In the genomic region with DNA sequence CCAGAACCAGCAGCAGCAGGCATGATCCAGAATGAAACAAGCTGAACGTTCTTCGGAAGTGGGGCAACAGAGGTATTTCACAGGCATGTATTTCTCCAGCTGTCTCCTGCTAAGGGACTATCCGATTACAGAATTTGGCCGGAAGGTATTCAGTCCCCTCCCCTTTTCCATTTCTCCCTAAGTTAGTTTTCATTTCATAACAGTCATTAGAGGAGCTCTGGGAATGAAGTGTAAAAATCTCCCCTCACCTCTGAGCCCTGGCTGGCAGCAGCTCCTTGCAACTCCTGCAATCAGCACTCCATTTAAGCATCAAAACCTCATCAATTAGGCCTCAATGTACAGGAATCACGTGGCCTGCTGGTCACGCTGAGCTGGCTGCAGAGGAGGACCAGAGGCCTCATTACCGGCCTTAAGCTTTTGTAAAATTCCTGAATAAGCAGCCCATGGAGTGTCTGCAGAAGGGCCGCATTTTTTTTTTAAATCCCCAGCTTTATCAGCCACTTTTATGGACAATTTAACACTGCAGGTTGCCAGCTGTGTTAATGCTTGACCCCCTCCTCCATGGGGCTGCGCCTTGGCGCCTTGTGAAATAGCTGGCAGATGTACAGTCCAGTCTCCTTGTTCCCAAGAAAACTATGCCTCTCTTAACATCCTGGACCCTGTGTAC, we compare ENCODE assay signal across 9 mouse cellular contexts.
DNase-seq lines count a peak whose midpoint lies in the region; ATAC-seq lines count a peak whose summit lies in the region.
"Had no signal": no experiment of that assay in that cellular context is flagged by ENCODE, and none has a peak within 500 bp of the region (broad histone marks: within the 10 kb centered on the region; RNA-seq: fewer than 3 reads in every experiment).

No protein-coding gene starts in this region.

- no peak overlapping the region for H3K4me3 ChIP-seq in lung, embryonic 16.5 days (ENCODE audit: low read length)
- H3K4me3 ChIP-seq in forebrain, embryonic 13.5 days = no peak overlapping the region

- no peaks in the 10 kb centered on the region for H3K36me3 ChIP-seq in lung, embryonic 16.5 days (ENCODE audit: control insufficient read depth, insufficient read depth, low read length)
- H3K36me3 ChIP-seq in forebrain, embryonic 13.5 days (ENCODE audit: poor library complexity, severe bottlenecking) = no peaks in the 10 kb centered on the region

- H3K27ac ChIP-seq in lung, embryonic 16.5 days (ENCODE audit: low read length) = no peak overlapping the region
- H3K27ac ChIP-seq in forebrain, embryonic 13.5 days = no peak overlapping the region

- H3K9me3 ChIP-seq in lung, embryonic 16.5 days (ENCODE audit: control insufficient read depth, low read length) = no peaks in the 10 kb centered on the region
- no peaks in the 10 kb centered on the region for H3K9me3 ChIP-seq in forebrain, embryonic 13.5 days (replicated peaks)

- DNase-seq in lung, adult 18-20 months = no peak
- DNase-seq in kidney, postnatal 4 days = peak; percentile 16 to 49
- peak; percentile 80 for DNase-seq in retina, embryonic 14.5 days (ENCODE audit: low spot score)
- no peak for DNase-seq in left cerebral cortex, adult 8-10 months (ENCODE audit: low spot score in 2 of 2)
- DNase-seq in layer of hippocampus, postnatal 25 days (ENCODE audit: extremely low spot score in 1 of 2, low spot score in 1 of 2) = no peak
- DNase-seq: thymus, adult 2 months had no signal

- H3K9ac ChIP-seq in lung, embryonic 16.5 days (ENCODE audit: low read length) = no peak overlapping the region
- H3K9ac ChIP-seq in forebrain, embryonic 13.5 days = no peak overlapping the region

- H3K27me3 ChIP-seq in lung, embryonic 16.5 days (ENCODE audit: control insufficient read depth, insufficient read depth, low read depth, low read length) = no peaks in the 10 kb centered on the region; the same call in 1 of the 2 replicates
- H3K27me3 ChIP-seq in forebrain, embryonic 13.5 days = no peaks in the 10 kb centered on the region

- 21% methylated on average over 10 of the region's 10 CpGs for WGBS in lung, embryonic 16.5 days
- WGBS in forebrain, embryonic 13.5 days = 11% methylated on average over 10 of the region's 10 CpGs

- 0 out of 2 replicates have a peak overlapping the region, but pooled peaks have one; percentile 13 for H3K4me2 ChIP-seq in lung, embryonic 16.5 days (ENCODE audit: low read depth, low read length)
- H3K4me2 ChIP-seq in forebrain, embryonic 13.5 days = 0 out of 2 replicates have a peak overlapping the region, but pooled peaks have one; percentile 2

- ATAC-seq in lung, embryonic 16.5 days (ENCODE audit: low read depth) = peak; percentile 88
- peak; percentile 85 for ATAC-seq in forebrain, embryonic 13.5 days
- no peak for ATAC-seq in erythroid progenitor cell, adult 5-6 weeks (replicated peaks; ENCODE audit: low FRiP score, poor library complexity, severe bottlenecking)

- peaks cover 8% of the 10 kb centered on the region for H3K4me1 ChIP-seq in lung, embryonic 16.5 days (replicated peaks; ENCODE audit: control insufficient read depth, insufficient read depth, low read length)
- H3K4me1 ChIP-seq in forebrain, embryonic 13.5 days = peaks cover 13% of the 10 kb centered on the region

Comparison
In these comparisons a context has a peak if more than half of its experiments do, and no peak if none do; other contexts are left out.
1. DNase-seq: peak in kidney, postnatal 4 days (2 of 2) and retina, embryonic 14.5 days (single experiment); none in lung, adult 18-20 months (0 of 2), left cerebral cortex, adult 8-10 months (0 of 2) and layer of hippocampus, postnatal 25 days (0 of 2).